In the genomic region with DNA sequence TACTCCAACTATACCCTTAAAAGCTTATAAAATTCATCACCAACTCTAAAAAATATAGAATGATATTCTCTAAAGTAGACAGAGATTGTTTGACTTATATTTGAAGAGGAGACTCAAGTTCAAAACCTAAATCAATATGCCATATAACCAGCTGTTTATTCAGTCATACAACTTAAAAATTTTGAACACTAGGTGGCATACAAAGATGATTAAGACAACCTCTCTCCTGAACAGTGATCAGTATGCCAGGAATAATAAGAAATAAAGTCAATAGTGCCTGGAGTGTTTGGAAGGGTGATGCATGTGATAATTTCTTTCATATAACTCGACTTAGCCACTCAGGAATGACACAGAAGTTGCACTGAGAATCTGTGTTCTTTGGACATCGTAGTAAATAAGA, we compare ENCODE assay signal across 19 mouse cellular contexts.
DNase-seq lines count a peak whose midpoint lies in the region; ATAC-seq and TF ChIP-seq lines count a peak whose summit lies in the region.
"Had no signal": no experiment of that assay in that cellular context is flagged by ENCODE, and none has a peak within 500 bp of the region (broad histone marks: within the 10 kb centered on the region; RNA-seq: fewer than 3 reads in every experiment).

No protein-coding gene starts in this region.

- no peak for TF ChIP-seq EP300 in MEL (IDR thresholded peaks at IDR 0.05; ENCODE audit: low read depth in 1 of 2, low read length in 2 of 2)

- H3K27ac ChIP-seq in hindbrain, embryonic 14.5 days: no peak overlapping the region
- H3K27ac ChIP-seq in hindbrain, embryonic 16.5 days (ENCODE audit: low read depth, low read length): no peak overlapping the region
- no peak overlapping the region for H3K27ac ChIP-seq in liver, adult 2 months (replicated peaks; ENCODE audit: insufficient read depth, low read depth, low read length)
- no peak overlapping the region for H3K27ac ChIP-seq in MEL (ENCODE audit: control insufficient read depth, low read depth, low read length)
- H3K27ac ChIP-seq: hindbrain, embryonic 15.5 days; limb, embryonic 12.5 days; liver, embryonic 15.5 days; stomach, embryonic 15.5 days had no signal

- H3K4me3 ChIP-seq in hindbrain, embryonic 14.5 days (replicated peaks; ENCODE audit: low read length): no peak overlapping the region
- no peak overlapping the region for H3K4me3 ChIP-seq in hindbrain, embryonic 16.5 days (ENCODE audit: low read length)
- no peak overlapping the region for H3K4me3 ChIP-seq in liver, adult 2 months (ENCODE audit: insufficient read depth, low read depth, low read length)
- no peak overlapping the region for H3K4me3 ChIP-seq in MEL (ENCODE audit: control insufficient read depth in 1 of 2, insufficient read depth in 1 of 2, low read depth in 2 of 2, low read length in 2 of 2)
- H3K4me3 ChIP-seq: hindbrain, embryonic 15.5 days; limb, embryonic 12.5 days; liver, embryonic 15.5 days; stomach, embryonic 15.5 days had no signal

- no peaks in the 10 kb centered on the region for H3K27me3 ChIP-seq in hindbrain, embryonic 14.5 days (ENCODE audit: control insufficient read depth, insufficient read depth, low read length)
- no peaks in the 10 kb centered on the region for H3K27me3 ChIP-seq in hindbrain, embryonic 16.5 days (replicated peaks; ENCODE audit: control insufficient read depth, insufficient read depth, low read length)
- no peaks in the 10 kb centered on the region for H3K27me3 ChIP-seq in liver, adult 2 months (ENCODE audit: control insufficient read depth, insufficient read depth, low read length)
- H3K27me3 ChIP-seq in MEL (ENCODE audit: control insufficient read depth in 1 of 2, insufficient read depth in 2 of 2, low read length in 2 of 2): no peaks in the 10 kb centered on the region
- H3K27me3 ChIP-seq: hindbrain, embryonic 15.5 days; limb, embryonic 12.5 days; liver, embryonic 15.5 days; megakaryocyte, embryonic 14.5 days; stomach, embryonic 15.5 days had no signal

- no peaks in the 10 kb centered on the region for H3K36me3 ChIP-seq in hindbrain, embryonic 14.5 days (replicated peaks; ENCODE audit: control insufficient read depth, insufficient read depth)
- H3K36me3 ChIP-seq in hindbrain, embryonic 16.5 days (ENCODE audit: control insufficient read depth, insufficient read depth, low read length): no peaks in the 10 kb centered on the region
- no peaks in the 10 kb centered on the region; the same call in 1 of the 2 replicates for H3K36me3 ChIP-seq in liver, adult 2 months (ENCODE audit: control insufficient read depth, insufficient read depth, low read length)
- no peaks in the 10 kb centered on the region for H3K36me3 ChIP-seq in MEL (ENCODE audit: control insufficient read depth in 1 of 2, insufficient read depth in 2 of 2, low read length in 2 of 2)
- H3K36me3 ChIP-seq: hindbrain, embryonic 15.5 days; limb, embryonic 12.5 days; liver, embryonic 15.5 days; stomach, embryonic 15.5 days had no signal

- no peaks in the 10 kb centered on the region for H3K4me1 ChIP-seq in hindbrain, embryonic 14.5 days (replicated peaks; ENCODE audit: control insufficient read depth, insufficient read depth, low read length)
- H3K4me1 ChIP-seq in hindbrain, embryonic 16.5 days (ENCODE audit: control insufficient read depth, insufficient read depth, low read depth, low read length): no peaks in the 10 kb centered on the region
- H3K4me1 ChIP-seq in liver, adult 2 months (ENCODE audit: control insufficient read depth, insufficient read depth, low read length): no peaks in the 10 kb centered on the region
- H3K4me1 ChIP-seq in MEL (ENCODE audit: control insufficient read depth in 1 of 2, insufficient read depth in 2 of 2, low read length in 2 of 2): no peaks in the 10 kb centered on the region
- H3K4me1 ChIP-seq: hindbrain, embryonic 15.5 days; limb, embryonic 12.5 days; liver, embryonic 15.5 days; megakaryocyte, embryonic 14.5 days; stomach, embryonic 15.5 days had no signal

- H3K9me3 ChIP-seq in hindbrain, embryonic 14.5 days (ENCODE audit: control insufficient read depth, low read length): no peaks in the 10 kb centered on the region
- H3K9me3 ChIP-seq in hindbrain, embryonic 16.5 days (ENCODE audit: control insufficient read depth, low read length): no peaks in the 10 kb centered on the region
- no peaks in the 10 kb centered on the region for H3K9me3 ChIP-seq in MEL (replicated peaks; ENCODE audit: insufficient read depth, low read length)
- H3K9me3 ChIP-seq: hindbrain, embryonic 15.5 days; limb, embryonic 12.5 days; liver, embryonic 15.5 days; stomach, embryonic 15.5 days had no signal

- peak; percentile 50 for DNase-seq in hindbrain, embryonic 14.5 days (ENCODE audit: low spot score)
- DNase-seq in liver, adult 2 months (ENCODE audit: extremely low read depth, low read depth, low spot score): no peak
- no peak for DNase-seq in liver
- DNase-seq in MEL (ENCODE audit: low read depth, low spot score): peak; percentile 3
- peak; percentile 48 for DNase-seq in NIH3T3 (ENCODE audit: low read depth)
- no peak for DNase-seq in layer of hippocampus, postnatal 36 days
- DNase-seq: adrenal gland, postnatal 36 days; cerebellum, adult 11-12 months; heart, postnatal 14 days; kidney, adult 18-20 months; kidney, postnatal 10 days; lung, postnatal 14 days had no signal

- peak; percentile 13; the same call in 1 of the 2 replicates for TF ChIP-seq CTCF in liver, adult 2 months (IDR thresholded peaks at IDR 0.05; ENCODE audit: low read depth, low read length)
- peak in 1 of 3 experiments; percentile 40; a peak in 1 of 6 replicates for TF ChIP-seq CTCF in MEL (IDR thresholded peaks at IDR 0.05 in 2 of 3, conservative IDR thresholded peaks at IDR 0.05 in 1 of 3; ENCODE audit: control insufficient read depth in 1 of 3, insufficient read depth in 1 of 3, low read depth in 2 of 3, low read length in 3 of 3, poor library complexity in 1 of 3, severe bottlenecking in 1 of 3)

- H3K79me2 ChIP-seq in liver, adult 2 months (ENCODE audit: control insufficient read depth, insufficient read depth, low read length): no peaks in the 10 kb centered on the region
- no peaks in the 10 kb centered on the region for H3K79me2 ChIP-seq in MEL (ENCODE audit: control insufficient read depth, insufficient read depth, low read length, poor library complexity)

- 81% methylated on average over 2 of the region's 2 CpGs for WGBS in hindbrain, embryonic 14.5 days
- WGBS in hindbrain, embryonic 16.5 days: 91% methylated on average over 2 of the region's 2 CpGs
- 73% methylated on average over 2 of the region's 2 CpGs for WGBS in liver, adult 2 months

- ATAC-seq in hindbrain, embryonic 14.5 days (ENCODE audit: low FRiP score): no peak
- ATAC-seq in hindbrain, embryonic 16.5 days: no peak

- H3K4me2 ChIP-seq in hindbrain, embryonic 14.5 days (replicated peaks): no peak overlapping the region
- H3K4me2 ChIP-seq in hindbrain, embryonic 16.5 days (ENCODE audit: low read length): no peak overlapping the region
- H3K4me2 ChIP-seq: heart, embryonic 11.5 days; hindbrain, embryonic 15.5 days; limb, embryonic 12.5 days; liver, embryonic 15.5 days; stomach, embryonic 15.5 days had no signal

- H3K9ac ChIP-seq in hindbrain, embryonic 14.5 days: no peak overlapping the region
- H3K9ac ChIP-seq in hindbrain, embryonic 16.5 days (ENCODE audit: low read depth, low read length): no peak overlapping the region
- H3K9ac ChIP-seq in liver, adult 2 months (ENCODE audit: low read depth, low read length): no peak overlapping the region
- H3K9ac ChIP-seq in MEL (ENCODE audit: control insufficient read depth, low read depth, low read length, poor library complexity, severe bottlenecking): no peak overlapping the region
- H3K9ac ChIP-seq: hindbrain, embryonic 15.5 days; limb, embryonic 12.5 days; liver, embryonic 15.5 days; stomach, embryonic 15.5 days had no signal

- TF ChIP-seq RAD21 in MEL (IDR thresholded peaks at IDR 0.05; ENCODE audit: low read depth, low read length): peak; percentile 37

- no peak for TF ChIP-seq POLR2A in liver, adult 2 months (IDR thresholded peaks at IDR 0.05; ENCODE audit: extremely low read depth, insufficient read depth, low read length)
- TF ChIP-seq POLR2A in MEL (IDR thresholded peaks at IDR 0.05; ENCODE audit: control insufficient read depth in 1 of 2, insufficient read depth in 1 of 2, low read depth in 1 of 2, low read length in 2 of 2, poor library complexity in 1 of 2): no peak

TF ChIP-seq in MEL, 35 proteins besides CTCF, POLR2A, EP300 and RAD21:
- TF ChIP-seq HCFC1 (IDR thresholded peaks at IDR 0.05; ENCODE audit: low read depth, low read length): no peak
- TF ChIP-seq GATA1 (IDR thresholded peaks at IDR 0.05; ENCODE audit: low read depth, low read length): no peak
- TF ChIP-seq BHLHE40 (IDR thresholded peaks at IDR 0.05; ENCODE audit: borderline replicate concordance, low read depth, low read length): no peak
- no peak for TF ChIP-seq CHD1 (IDR thresholded peaks at IDR 0.05; ENCODE audit: low read depth, low read length)
- TF ChIP-seq SMC3 (IDR thresholded peaks at IDR 0.05; ENCODE audit: low read depth, low read length): peak; percentile 50
TF ChIP-seq in MEL: peak in this region for 1.

Comparison
In these comparisons a context has a peak if more than half of its experiments do, and no peak if none do; other contexts are left out.
1. DNase-seq: peak in hindbrain, embryonic 14.5 days (single experiment), MEL (single experiment) and NIH3T3 (single experiment); none in liver, adult 2 months (single experiment), liver (single experiment) and layer of hippocampus, postnatal 36 days (0 of 2).